Mouse (Mus musculus): Measurements from ENCODE around the gene Myo10. TPM values are rescaled to one million over a fixed set of nuclear protein-coding genes. Genes with fewer than 3 reads are reported as not detected.
A peak's percentile ranks its signal among the peaks of the same experiment; 100 is the strongest.

The Myo10 gene
- polyA plus RNA-seq, 1 experiment: 8.2 TPM

DNA sequence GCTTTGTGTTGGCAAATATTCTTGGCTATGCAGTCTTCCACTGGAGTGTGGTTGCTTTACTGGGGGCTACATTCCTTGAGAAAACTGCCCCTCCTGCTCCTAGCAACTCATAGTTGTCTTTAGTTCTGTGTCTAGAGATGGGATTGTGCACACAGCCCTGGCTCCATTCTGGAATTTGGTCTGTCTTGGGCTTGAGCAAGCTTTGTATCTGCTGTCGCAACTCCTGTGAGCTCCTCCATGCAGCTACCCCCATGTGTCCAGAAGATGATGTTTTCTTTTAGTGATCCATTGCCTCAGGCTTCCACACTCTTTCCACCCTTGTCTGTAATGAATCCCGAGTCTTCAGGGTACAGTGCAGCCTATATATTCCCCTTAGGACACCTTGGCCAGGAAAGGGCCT is 5.9 kb downstream of the Myo10 start:
- no peak overlapping the region for H3K4me3 ChIP-seq (replicated peaks)
- H3K9me3 ChIP-seq: no peaks in the 10 kb centered on the region
- TF ChIP-seq FLI1 (IDR thresholded peaks at IDR 0.05; ENCODE audit: low read length) (no peak), GATA1 (IDR thresholded peaks at IDR 0.05; ENCODE audit: borderline replicate concordance, low read length) (no peak)
- H3K27me3 ChIP-seq (replicated peaks): no peaks in the 10 kb centered on the region
- H3K4me1 ChIP-seq: peaks cover 66% of the 10 kb centered on the region
- peaks cover 46% of the 10 kb centered on the region for H3K36me3 ChIP-seq (replicated peaks; ENCODE audit: low read length)

GRCm38 (mm10) chr15:25630716-25631115 is 8.4 kb downstream of the Myo10 start:
- peaks cover 64% of the 10 kb centered on the region for H3K36me3 ChIP-seq (replicated peaks; ENCODE audit: low read length)
- peaks cover 10% of the 10 kb centered on the region; the same call in 1 of the 2 replicates for H3K9me3 ChIP-seq
- H3K4me3 ChIP-seq (replicated peaks): no peak overlapping the region
- no peaks in the 10 kb centered on the region for H3K27me3 ChIP-seq (replicated peaks)
- TF ChIP-seq FLI1 (IDR thresholded peaks at IDR 0.05; ENCODE audit: low read length) (no peak), GATA1 (IDR thresholded peaks at IDR 0.05; ENCODE audit: borderline replicate concordance, low read length) (no peak)
- H3K4me1 ChIP-seq: peaks cover 58% of the 10 kb centered on the region

DNA sequence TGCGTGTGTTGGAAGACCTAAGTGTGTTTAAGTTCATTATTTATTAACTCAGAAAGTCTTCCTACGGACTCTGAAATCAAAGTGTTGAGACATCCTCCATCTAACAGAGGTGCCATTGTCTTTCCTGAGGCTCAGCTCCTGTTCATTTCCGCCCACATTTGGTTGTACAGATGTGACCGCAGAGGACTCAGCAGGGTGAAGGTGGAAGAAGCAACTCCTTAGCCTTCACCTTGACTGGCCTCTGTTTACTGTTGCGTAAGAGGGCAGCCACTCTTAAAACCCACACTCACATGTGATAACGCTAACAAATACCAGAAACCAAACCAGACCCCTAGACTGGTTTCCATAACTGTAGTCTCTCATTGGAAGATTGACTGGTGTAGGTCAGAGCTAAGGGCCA is 9.0 kb downstream of the Myo10 start:
- Histone ChIP-seq H3K27me3 (replicated peaks) (no peaks in the 10 kb centered on the region), H3K9me3 (peaks cover 10% of the 10 kb centered on the region; the same call in 1 of the 2 replicates), H3K4me1 (peaks cover 52% of the 10 kb centered on the region), H3K36me3 (replicated peaks; ENCODE audit: low read length) (peaks cover 71% of the 10 kb centered on the region), H3K4me3 (replicated peaks) (no peak overlapping the region)
- TF ChIP-seq GATA1 (IDR thresholded peaks at IDR 0.05; ENCODE audit: borderline replicate concordance, low read length) (no peak), FLI1 (IDR thresholded peaks at IDR 0.05; ENCODE audit: low read length) (no peak)

- H3K36me3 ChIP-seq (replicated peaks; ENCODE audit: low read length): peaks cover 70% of the 10 kb centered on the region
- H3K9me3 ChIP-seq: peaks cover 10% of the 10 kb centered on the region; the same call in 1 of the 2 replicates
- H3K27me3 ChIP-seq (replicated peaks): no peaks in the 10 kb centered on the region
- H3K4me1 ChIP-seq: peaks cover 50% of the 10 kb centered on the region
- TF ChIP-seq GATA1 (IDR thresholded peaks at IDR 0.05; ENCODE audit: borderline replicate concordance, low read length): no peak
- TF ChIP-seq FLI1 (IDR thresholded peaks at IDR 0.05; ENCODE audit: low read length): no peak
- H3K4me3 ChIP-seq (replicated peaks): no peak overlapping the region
These were observed 10.6 kb downstream of the Myo10 start for GRCm38 (mm10) chr15:25632902-25633301.

DNA sequence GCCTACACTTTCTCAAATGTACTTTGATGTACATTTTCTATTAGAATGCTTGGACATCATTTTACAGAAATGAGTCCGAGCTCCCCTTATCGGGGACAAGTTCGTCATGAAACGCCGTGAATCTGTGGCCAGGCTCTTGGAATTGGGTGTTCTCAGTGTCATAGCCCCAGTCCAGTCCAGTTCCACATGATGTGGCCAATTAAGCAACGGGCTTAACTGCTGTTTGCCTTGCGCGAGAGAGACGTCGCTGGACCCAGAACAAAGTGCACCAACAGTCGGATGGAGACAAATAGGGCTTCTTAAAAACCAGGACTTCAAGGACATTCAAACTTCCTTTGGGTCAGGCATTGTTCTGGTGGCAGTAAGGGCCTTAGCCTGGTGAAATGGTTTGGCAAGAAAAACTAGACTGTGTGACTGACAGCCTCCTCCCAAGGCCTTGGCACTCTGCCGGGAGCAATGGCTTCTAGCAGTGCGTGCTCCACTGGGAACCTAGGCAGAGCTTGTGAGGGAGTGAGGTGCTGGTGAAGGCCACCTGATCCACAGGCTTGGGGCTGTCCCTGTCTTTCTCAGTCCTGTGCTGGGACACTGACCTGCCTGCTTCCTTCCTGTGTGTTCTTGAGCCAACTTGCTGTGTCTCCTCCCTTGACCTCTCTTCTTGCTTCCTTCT is 11.5 kb downstream of the Myo10 start:
- TF ChIP-seq GATA1 (IDR thresholded peaks at IDR 0.05; ENCODE audit: borderline replicate concordance, low read length) (no peak), FLI1 (IDR thresholded peaks at IDR 0.05; ENCODE audit: low read length) (no peak)

GRCm38 (mm10) chr15:25637727-25638126 is 15.4 kb downstream of the Myo10 start:
- Histone ChIP-seq H3K36me3 (replicated peaks; ENCODE audit: low read length) (peaks cover 65% of the 10 kb centered on the region), H3K4me1 (peaks cover 73% of the 10 kb centered on the region), H3K9me3 (peaks cover 10% of the 10 kb centered on the region; the same call in 1 of the 2 replicates), H3K4me3 (replicated peaks) (no peak overlapping the region), H3K27me3 (replicated peaks) (no peaks in the 10 kb centered on the region)
- TF ChIP-seq FLI1 (IDR thresholded peaks at IDR 0.05; ENCODE audit: low read length) (no peak), GATA1 (IDR thresholded peaks at IDR 0.05; ENCODE audit: borderline replicate concordance, low read length) (no peak)

More for the DNA sequence above, 11.5 kb downstream of the Myo10 start:
- peak overlapping the region; percentile 33 for H3K4me3 ChIP-seq (replicated peaks)
- H3K9me3 ChIP-seq: peaks cover 10% of the 10 kb centered on the region; the same call in 1 of the 2 replicates
- H3K4me1 ChIP-seq: peaks cover 59% of the 10 kb centered on the region
- H3K36me3 ChIP-seq (replicated peaks; ENCODE audit: low read length): peaks cover 66% of the 10 kb centered on the region
- no peaks in the 10 kb centered on the region for H3K27me3 ChIP-seq (replicated peaks)

GRCm38 (mm10) chr15:25639217-25639616 is 16.9 kb downstream of the Myo10 start:
- H3K36me3 ChIP-seq (replicated peaks; ENCODE audit: low read length): peaks cover 51% of the 10 kb centered on the region
- H3K4me1 ChIP-seq: peaks cover 68% of the 10 kb centered on the region
- H3K27me3 ChIP-seq (replicated peaks): no peaks in the 10 kb centered on the region
- H3K4me3 ChIP-seq (replicated peaks): no peak overlapping the region
- H3K9me3 ChIP-seq: peaks cover 4% of the 10 kb centered on the region; the same call in 1 of the 2 replicates
- TF ChIP-seq FLI1 (IDR thresholded peaks at IDR 0.05; ENCODE audit: low read length) (no peak), GATA1 (IDR thresholded peaks at IDR 0.05; ENCODE audit: borderline replicate concordance, low read length) (no peak)

DNA sequence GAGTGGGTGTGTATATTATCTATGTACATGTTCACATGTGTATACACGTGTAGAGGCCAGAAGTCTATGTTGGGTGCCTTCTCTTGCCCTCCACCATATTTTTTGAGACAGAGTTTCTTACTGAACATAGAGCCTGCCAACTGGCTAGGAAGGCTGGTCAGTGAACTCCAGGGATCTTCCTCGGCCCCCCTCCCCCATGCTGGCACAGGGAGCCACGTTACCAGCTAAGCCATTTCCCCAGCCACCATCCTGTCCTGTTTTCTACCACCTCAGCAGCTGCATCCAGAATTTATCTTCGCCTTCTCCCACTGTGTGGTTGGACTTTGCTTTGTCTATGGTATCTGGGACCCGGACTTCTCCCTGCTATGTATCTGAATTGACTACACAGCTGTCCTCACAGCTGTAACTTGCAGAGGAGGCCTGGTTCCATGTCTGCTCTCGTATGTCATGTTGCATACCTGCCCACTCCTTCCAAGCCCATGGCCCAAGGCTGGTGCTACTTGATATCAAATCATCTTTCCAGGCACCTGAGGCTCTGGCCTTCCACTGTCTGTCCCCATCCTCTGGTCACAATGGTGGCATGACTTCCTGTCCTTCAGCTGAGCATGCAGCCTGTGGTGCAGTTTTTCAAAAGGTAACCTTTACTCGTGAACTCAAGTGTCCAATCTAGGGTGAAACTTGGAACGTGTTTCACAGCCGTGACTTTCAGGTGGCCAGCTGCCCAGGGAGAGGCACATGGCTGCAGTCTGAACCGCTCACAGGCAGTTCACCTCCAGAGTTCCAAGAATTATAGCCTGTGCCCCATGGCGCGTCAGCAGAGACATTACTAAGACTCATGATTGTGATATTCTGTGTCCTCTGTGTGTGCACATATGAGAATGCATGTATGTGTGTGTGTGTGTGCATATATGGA is 18.8 kb downstream of the Myo10 start:
- Histone ChIP-seq H3K36me3 (replicated peaks; ENCODE audit: low read length) (peaks cover 39% of the 10 kb centered on the region), H3K9me3 (no peaks in the 10 kb centered on the region), H3K27me3 (replicated peaks) (no peaks in the 10 kb centered on the region), H3K4me3 (replicated peaks) (no peak overlapping the region), H3K4me1 (peaks cover 85% of the 10 kb centered on the region)
- no peak for TF ChIP-seq FLI1 (IDR thresholded peaks at IDR 0.05; ENCODE audit: low read length)
- TF ChIP-seq GATA1 (IDR thresholded peaks at IDR 0.05; ENCODE audit: borderline replicate concordance, low read length): no peak

- TF ChIP-seq GATA1 (IDR thresholded peaks at IDR 0.05; ENCODE audit: borderline replicate concordance, low read length) (no peak), FLI1 (IDR thresholded peaks at IDR 0.05; ENCODE audit: low read length) (no peak)
- Histone ChIP-seq H3K4me3 (replicated peaks) (no peak overlapping the region), H3K4me1 (peaks cover 79% of the 10 kb centered on the region), H3K9me3 (no peaks in the 10 kb centered on the region), H3K36me3 (replicated peaks; ENCODE audit: low read length) (peaks cover 43% of the 10 kb centered on the region), H3K27me3 (replicated peaks) (no peaks in the 10 kb centered on the region)
These were observed 20.1 kb downstream of the Myo10 start for GRCm38 (mm10) chr15:25642214-25643058.
